Mouse (Mus musculus): ENCODE measurements around the gene Cyld. TPM values are rescaled to one million over a fixed set of nuclear protein-coding genes. Genes with fewer than 3 reads are reported as not detected.

The Cyld gene
- total and polyA plus RNA-seq, 2 experiments: 3.1 to 17.5 TPM

- no peaks in the 10 kb centered on the region for H3K4me1 ChIP-seq (ENCODE audit: control insufficient read depth, insufficient read depth, low read length)
- WGBS: 86% methylated on average over 8 of the region's 8 CpGs
- no peaks in the 10 kb centered on the region for H3K27me3 ChIP-seq (ENCODE audit: control insufficient read depth, insufficient read depth, low read length)
- H3K27ac ChIP-seq (replicated peaks; ENCODE audit: insufficient read depth, low read depth, low read length): no peak overlapping the region
- no peak overlapping the region for H3K4me3 ChIP-seq (ENCODE audit: insufficient read depth, low read depth, low read length)
- H3K79me2 ChIP-seq (ENCODE audit: control insufficient read depth, insufficient read depth, low read length): no peaks in the 10 kb centered on the region
- H3K36me3 ChIP-seq (ENCODE audit: control insufficient read depth, insufficient read depth, low read length): no peaks in the 10 kb centered on the region
- no peak overlapping the region for H3K9ac ChIP-seq (ENCODE audit: low read depth, low read length)
- DNase-seq (ENCODE audit: extremely low read depth, low read depth, low spot score): no peak
- TF ChIP-seq CTCF (IDR thresholded peaks at IDR 0.05; ENCODE audit: low read depth, low read length) (no peak), POLR2A (IDR thresholded peaks at IDR 0.05; ENCODE audit: extremely low read depth, insufficient read depth, low read length) (no peak)
Measured at GRCm38 (mm10) chr8:88681046-88681445, 15.8 kb upstream of the Cyld start.

GRCm38 (mm10) chr8:88683656-88684289 is 13.1 kb upstream of the Cyld start:
- H3K9ac ChIP-seq (ENCODE audit: low read depth, low read length): no peak overlapping the region
- no peaks in the 10 kb centered on the region for H3K4me1 ChIP-seq (ENCODE audit: control insufficient read depth, insufficient read depth, low read length)
- no peak for TF ChIP-seq CTCF (IDR thresholded peaks at IDR 0.05; ENCODE audit: low read depth, low read length)
- TF ChIP-seq POLR2A (IDR thresholded peaks at IDR 0.05; ENCODE audit: extremely low read depth, insufficient read depth, low read length): no peak
- H3K4me3 ChIP-seq (ENCODE audit: insufficient read depth, low read depth, low read length): no peak overlapping the region
- no peaks in the 10 kb centered on the region for H3K27me3 ChIP-seq (ENCODE audit: control insufficient read depth, insufficient read depth, low read length)
- DNase-seq (ENCODE audit: extremely low read depth, low read depth, low spot score): no peak
- WGBS: 85% methylated on average over 7 of the region's 7 CpGs
- no peaks in the 10 kb centered on the region for H3K36me3 ChIP-seq (ENCODE audit: control insufficient read depth, insufficient read depth, low read length)
- H3K79me2 ChIP-seq (ENCODE audit: control insufficient read depth, insufficient read depth, low read length): no peaks in the 10 kb centered on the region
- no peak overlapping the region for H3K27ac ChIP-seq (replicated peaks; ENCODE audit: insufficient read depth, low read depth, low read length)

- H3K4me1 ChIP-seq (ENCODE audit: control insufficient read depth, insufficient read depth, low read length): no peaks in the 10 kb centered on the region
- H3K27me3 ChIP-seq (ENCODE audit: control insufficient read depth, insufficient read depth, low read length): no peaks in the 10 kb centered on the region
- no peak overlapping the region for H3K4me3 ChIP-seq (ENCODE audit: insufficient read depth, low read depth, low read length)
- no peaks in the 10 kb centered on the region for H3K79me2 ChIP-seq (ENCODE audit: control insufficient read depth, insufficient read depth, low read length)
- no peak overlapping the region for H3K27ac ChIP-seq (replicated peaks; ENCODE audit: insufficient read depth, low read depth, low read length)
- 66% methylated on average over 9 of the region's 9 CpGs for WGBS
- no peak overlapping the region for H3K9ac ChIP-seq (ENCODE audit: low read depth, low read length)
- TF ChIP-seq CTCF (IDR thresholded peaks at IDR 0.05; ENCODE audit: low read depth, low read length) (no peak), POLR2A (IDR thresholded peaks at IDR 0.05; ENCODE audit: extremely low read depth, insufficient read depth, low read length) (no peak)
- no peaks in the 10 kb centered on the region for H3K36me3 ChIP-seq (ENCODE audit: control insufficient read depth, insufficient read depth, low read length)
- DNase-seq (ENCODE audit: extremely low read depth, low read depth, low spot score): no peak
Measured at GRCm38 (mm10) chr8:88686226-88686905, 10.5 kb upstream of the Cyld start.

- H3K27me3 ChIP-seq (ENCODE audit: control insufficient read depth, insufficient read depth, low read length): no peaks in the 10 kb centered on the region
- H3K27ac ChIP-seq (replicated peaks; ENCODE audit: insufficient read depth, low read depth, low read length): no peak overlapping the region
- H3K9ac ChIP-seq (ENCODE audit: low read depth, low read length): no peak overlapping the region
- H3K4me1 ChIP-seq (ENCODE audit: control insufficient read depth, insufficient read depth, low read length): no peaks in the 10 kb centered on the region
- no peak overlapping the region for H3K4me3 ChIP-seq (ENCODE audit: insufficient read depth, low read depth, low read length)
- H3K79me2 ChIP-seq (ENCODE audit: control insufficient read depth, insufficient read depth, low read length): no peaks in the 10 kb centered on the region
- TF ChIP-seq POLR2A (IDR thresholded peaks at IDR 0.05; ENCODE audit: extremely low read depth, insufficient read depth, low read length): no peak
- no peak for TF ChIP-seq CTCF (IDR thresholded peaks at IDR 0.05; ENCODE audit: low read depth, low read length)
- no peaks in the 10 kb centered on the region for H3K36me3 ChIP-seq (ENCODE audit: control insufficient read depth, insufficient read depth, low read length)
- DNase-seq (ENCODE audit: extremely low read depth, low read depth, low spot score): no peak
- 76% methylated on average over 8 of the region's 8 CpGs for WGBS
Measured at GRCm38 (mm10) chr8:88686906-88687235, 10.0 kb upstream of the Cyld start.

GRCm38 (mm10) chr8:88689151-88689550 is 7.7 kb upstream of the Cyld start:
- Histone ChIP-seq H3K4me1 (ENCODE audit: control insufficient read depth, insufficient read depth, low read length) (no peaks in the 10 kb centered on the region), H3K36me3 (ENCODE audit: control insufficient read depth, insufficient read depth, low read length) (no peaks in the 10 kb centered on the region), H3K9ac (ENCODE audit: low read depth, low read length) (no peak overlapping the region), H3K79me2 (ENCODE audit: control insufficient read depth, insufficient read depth, low read length) (no peaks in the 10 kb centered on the region), H3K27me3 (ENCODE audit: control insufficient read depth, insufficient read depth, low read length) (no peaks in the 10 kb centered on the region), H3K27ac (replicated peaks; ENCODE audit: insufficient read depth, low read depth, low read length) (no peak overlapping the region), H3K4me3 (ENCODE audit: insufficient read depth, low read depth, low read length) (no peak overlapping the region)
- no peak for TF ChIP-seq POLR2A (IDR thresholded peaks at IDR 0.05; ENCODE audit: extremely low read depth, insufficient read depth, low read length)
- TF ChIP-seq CTCF (IDR thresholded peaks at IDR 0.05; ENCODE audit: low read depth, low read length): no peak
- 76% methylated on average over 6 of the region's 6 CpGs for WGBS
- DNase-seq (ENCODE audit: extremely low read depth, low read depth, low spot score): no peak

- WGBS: 89% methylated on average over 6 of the region's 6 CpGs
Measured at GRCm38 (mm10) chr8:88689891-88690290, 6.9 kb upstream of the Cyld start.

More at GRCm38 (mm10) chr8:88689891-88690290, 6.9 kb upstream of the Cyld start:
- no peaks in the 10 kb centered on the region for H3K27me3 ChIP-seq (ENCODE audit: control insufficient read depth, insufficient read depth, low read length)
- H3K9ac ChIP-seq (ENCODE audit: low read depth, low read length): no peak overlapping the region
- H3K27ac ChIP-seq (replicated peaks; ENCODE audit: insufficient read depth, low read depth, low read length): no peak overlapping the region
- H3K79me2 ChIP-seq (ENCODE audit: control insufficient read depth, insufficient read depth, low read length): no peaks in the 10 kb centered on the region
- TF ChIP-seq POLR2A (IDR thresholded peaks at IDR 0.05; ENCODE audit: extremely low read depth, insufficient read depth, low read length) (no peak), CTCF (IDR thresholded peaks at IDR 0.05; ENCODE audit: low read depth, low read length) (no peak)
- no peaks in the 10 kb centered on the region for H3K4me1 ChIP-seq (ENCODE audit: control insufficient read depth, insufficient read depth, low read length)
- no peak overlapping the region for H3K4me3 ChIP-seq (ENCODE audit: insufficient read depth, low read depth, low read length)
- DNase-seq (ENCODE audit: extremely low read depth, low read depth, low spot score): no peak
- H3K36me3 ChIP-seq (ENCODE audit: control insufficient read depth, insufficient read depth, low read length): no peaks in the 10 kb centered on the region
